Comparison of ENCODE assay signal across 27 mouse cellular contexts in genomic region chr3:55131576-55132233, GRCm38 (mm10). TPM values are rescaled to one million over a fixed set of nuclear protein-coding genes. Genes with fewer than 3 reads are reported as not detected.
"Had no signal": no experiment of that assay in that cellular context is flagged by ENCODE, and none has a peak within 500 bp of the region (broad histone marks: within the 10 kb centered on the region; RNA-seq: fewer than 3 reads in every experiment).

No protein-coding gene starts in this region.

- H3K27me3 ChIP-seq: kidney, embryonic 15.5 days; limb, embryonic 13.5 days; liver, embryonic 12.5 days; liver, embryonic 15.5 days; lung, embryonic 15.5 days; megakaryocyte, embryonic 14.5 days had no signal

- H3K4me1 ChIP-seq: kidney, embryonic 15.5 days; limb, embryonic 10.5 days; limb, embryonic 13.5 days; liver, embryonic 12.5 days; liver, embryonic 15.5 days; lung, embryonic 15.5 days had no signal

- DNase-seq: kidney, adult 18-20 months; kidney, postnatal 10 days; kidney, postnatal 36 days; liver; lung, adult 18-20 months; lung, postnatal 10 days; lung, postnatal 36 days; midbrain, embryonic 14.5 days; right cerebral cortex, postnatal 4 days; thymus, adult 2 months; thymus, postnatal 14 days; thymus, postnatal 4 days had no signal

- H3K4me2 ChIP-seq: kidney, embryonic 15.5 days; limb, embryonic 13.5 days; liver, embryonic 12.5 days; liver, embryonic 15.5 days; lung, embryonic 15.5 days; midbrain, embryonic 11.5 days had no signal

- H3K9me3 ChIP-seq: kidney, embryonic 15.5 days; limb, embryonic 10.5 days; limb, embryonic 13.5 days; liver, embryonic 12.5 days; liver, embryonic 15.5 days; lung, embryonic 15.5 days; megakaryocyte, embryonic 14.5 days had no signal

- H3K27ac ChIP-seq: kidney, embryonic 15.5 days; limb, embryonic 10.5 days; limb, embryonic 13.5 days; liver, embryonic 12.5 days; liver, embryonic 15.5 days; lung, embryonic 15.5 days; stomach, postnatal 0 days had no signal

- H3K9ac ChIP-seq: kidney, embryonic 15.5 days; limb, embryonic 13.5 days; liver, embryonic 12.5 days; liver, embryonic 15.5 days; lung, embryonic 15.5 days had no signal

- H3K4me3 ChIP-seq: kidney, embryonic 15.5 days; limb, embryonic 10.5 days; limb, embryonic 13.5 days; liver, embryonic 12.5 days; liver, embryonic 15.5 days; lung, embryonic 15.5 days; megakaryocyte, embryonic 14.5 days had no signal

- ATAC-seq: liver, embryonic 12.5 days had no signal

RNA-seq across cellular contexts. Expression of gene Ccdc169, which starts 5.4 kb away (rescaled TPM):
- total RNA-seq: layer of hippocampus, postnatal 14 days had no signal
- polyA plus RNA-seq: liver, embryonic 12.5 days; liver, embryonic 15.5 days; lung, embryonic 15.5 days; midbrain, embryonic 11.5 days; stomach, embryonic 14.5 days; thymus, adult 2 months had no signal

RNA-seq across cellular contexts. Expression of gene Sohlh2, which starts 50.1 kb away (rescaled TPM):
- total RNA-seq: layer of hippocampus, adult 18-20 months; layer of hippocampus, postnatal 14 days; left cerebral cortex, adult 8-10 months; left cerebral cortex, postnatal 25 days; midbrain, postnatal 0 days had no signal
- polyA plus RNA-seq: kidney, embryonic 15.5 days; limb, embryonic 10.5 days; limb, embryonic 13.5 days; liver, embryonic 12.5 days; liver, embryonic 15.5 days; midbrain, embryonic 11.5 days; midbrain, embryonic 14.5 days; midbrain, postnatal 0 days; stomach, embryonic 14.5 days; stomach, postnatal 0 days had no signal
